ENCODE assay signal across 22 mouse cellular contexts in the genomic region with DNA sequence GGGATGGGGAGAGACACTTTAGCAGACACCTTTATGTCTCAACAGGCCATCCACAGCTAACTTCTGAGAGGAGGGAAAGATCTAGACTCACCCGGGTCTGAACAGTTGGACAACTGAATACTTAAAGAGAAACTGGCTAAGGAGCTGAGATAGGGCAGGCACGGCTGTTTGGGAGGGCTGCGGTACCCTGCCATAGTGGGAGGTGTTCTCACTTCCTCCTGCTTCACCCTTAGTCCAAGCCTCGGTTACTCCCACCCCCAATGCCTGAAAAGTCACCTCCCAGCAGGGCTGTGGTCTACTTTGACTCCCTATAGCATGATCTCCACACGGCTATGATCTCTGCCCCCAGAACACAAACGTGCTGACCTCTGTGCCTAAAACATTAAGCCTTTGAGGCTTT. TPM values are rescaled to one million over a fixed set of nuclear protein-coding genes. Genes with fewer than 3 reads are reported as not detected.
DNase-seq lines count a peak whose midpoint lies in the region; ATAC-seq lines count a peak whose summit lies in the region.
"Had no signal": no experiment of that assay in that cellular context is flagged by ENCODE, and none has a peak within 500 bp of the region (broad histone marks: within the 10 kb centered on the region; RNA-seq: fewer than 3 reads in every experiment).

No protein-coding gene starts in this region.

- peak; percentile 47 for DNase-seq in A20 (ENCODE audit: low read depth, low spot score)
- DNase-seq in B cell, adult 2 months, result peak; percentile 30 to 38
- DNase-seq in naive thymus-derived CD4-positive, alpha-beta T cell, adult 2 months (ENCODE audit: low read depth), result peak; percentile 47
- no peak for DNase-seq in kidney, adult 18-20 months
- DNase-seq in cerebellum, adult 18-20 months, result no peak
- no peak for DNase-seq in gastrocnemius, postnatal 25 days
- DNase-seq: adrenal gland, postnatal 25 days; cerebellum, adult 9-10 months; gastrocnemius, postnatal 14 days; kidney, adult 9 months; kidney, postnatal 14 days; liver; lung, postnatal 4 days; right cerebral cortex, postnatal 14 days; spleen, adult 18-20 months had no signal

- ATAC-seq in granulocyte monocyte progenitor cell, adult 5-6 weeks (replicated peaks; ENCODE audit: poor library complexity, severe bottlenecking), result peak; percentile 72
- ATAC-seq: forebrain, embryonic 16.5 days; hindbrain, embryonic 16.5 days; intestine, embryonic 15.5 days had no signal

RNA-seq across cellular contexts. Expression of a gene that starts 3.9 kb away (rescaled TPM):
- total RNA-seq in granulocyte monocyte progenitor cell, adult 5-6 weeks (2014; fragmentation: Nextera tagmentation), result 541 and 690 TPM in 2 replicates
- total RNA-seq in granulocyte monocyte progenitor cell, adult 5-6 weeks (2017), result 491 and 534 TPM in 2 replicates
- total RNA-seq in gastrocnemius, postnatal 25 days (2021), result 100 to 1,000 TPM; 749 to 982 TPM

RNA-seq across cellular contexts. Expression of a gene that starts 8.4 kb away (rescaled TPM):
- not detected in 2 replicates for total RNA-seq in granulocyte monocyte progenitor cell, adult 5-6 weeks (2014; fragmentation: Nextera tagmentation)
- 2.7 TPM in 1 of 2 replicates, not detected in the other for total RNA-seq in granulocyte monocyte progenitor cell, adult 5-6 weeks (2017)
- not detected for total RNA-seq in gastrocnemius, postnatal 25 days (2021)
- total RNA-seq: adrenal gland, postnatal 25 days; gastrocnemius, postnatal 14 days; layer of hippocampus, adult 18-20 months; layer of hippocampus, postnatal 14 days; neutrophil, adult 5-6 weeks had no signal

RNA-seq across cellular contexts. Expression of a gene that starts 12.7 kb away (rescaled TPM):
- 0.66 and 4.1 TPM in 2 replicates for total RNA-seq in granulocyte monocyte progenitor cell, adult 5-6 weeks (2014; fragmentation: Nextera tagmentation)
- 1.5 and 1.6 TPM in 2 replicates for total RNA-seq in granulocyte monocyte progenitor cell, adult 5-6 weeks (2017)
- total RNA-seq in gastrocnemius, postnatal 25 days (2021), result 10 to 100 TPM; 58.4 to 60.9 TPM

RNA-seq across cellular contexts. Expression of a gene that starts 12.9 kb away (rescaled TPM):
- 212 and 224 TPM in 2 replicates for total RNA-seq in granulocyte monocyte progenitor cell, adult 5-6 weeks (2014; fragmentation: Nextera tagmentation)
- total RNA-seq in granulocyte monocyte progenitor cell, adult 5-6 weeks (2017), result 152 and 160 TPM in 2 replicates
- total RNA-seq in gastrocnemius, postnatal 25 days (2021), result 10 to 100 TPM; 23.1 to 26.0 TPM

RNA-seq across cellular contexts. Expression of a gene that starts 12.9 kb away (rescaled TPM):
- total RNA-seq in granulocyte monocyte progenitor cell, adult 5-6 weeks (2014; fragmentation: Nextera tagmentation), result 37.1 and 57.6 TPM in 2 replicates
- total RNA-seq in granulocyte monocyte progenitor cell, adult 5-6 weeks (2017), result 13.0 and 15.0 TPM in 2 replicates
- total RNA-seq in gastrocnemius, postnatal 25 days (2021), result 1 to 10 TPM; 1.9 to 2.7 TPM

Comparison
In these comparisons a context has a peak if more than half of its experiments do, and no peak if none do; other contexts are left out.
1. DNase-seq: peak in A20 (single experiment), B cell, adult 2 months (2 of 2) and naive thymus-derived CD4-positive, alpha-beta T cell, adult 2 months (single experiment); none in kidney, adult 18-20 months (single experiment), cerebellum, adult 18-20 months (0 of 2) and gastrocnemius, postnatal 25 days (single experiment).
2. RNA of a gene that starts 12.7 kb away (total RNA-seq): 58.4 to 60.9 TPM in gastrocnemius, postnatal 25 days; 0.66 to 4.1 TPM in granulocyte monocyte progenitor cell, adult 5-6 weeks; every median in the first group is over 10 times any median in the second.